In genomic region chr2:122375391-122375991, GRCm38 (mm10) we compare ENCODE assay signal across 8 mouse cellular contexts. TPM values are rescaled to one million over a fixed set of nuclear protein-coding genes. Genes with fewer than 3 reads are reported as not detected.
DNase-seq lines count a peak whose midpoint lies in the region; ATAC-seq lines count a peak whose summit lies in the region.

No protein-coding gene starts in this region.

- no peaks in the 10 kb centered on the region for H3K27me3 ChIP-seq in embryonic facial prominence, embryonic 14.5 days (replicated peaks; ENCODE audit: control insufficient read depth, insufficient read depth, low read length)
- peaks cover 4% of the 10 kb centered on the region; the same call in 1 of the 2 replicates for H3K27me3 ChIP-seq in kidney, embryonic 14.5 days (ENCODE audit: control insufficient read depth, insufficient read depth, low read length)
- peaks cover 8% of the 10 kb centered on the region; the same call in 1 of the 2 replicates for H3K27me3 ChIP-seq in limb, embryonic 15.5 days

- peak overlapping the region; percentile 62 for H3K4me3 ChIP-seq in embryonic facial prominence, embryonic 14.5 days (ENCODE audit: low read depth, low read length)
- H3K4me3 ChIP-seq in kidney, embryonic 14.5 days (ENCODE audit: low read length), result peak overlapping the region; percentile 72
- H3K4me3 ChIP-seq in limb, embryonic 15.5 days, result peak overlapping the region; percentile 78

- H3K4me1 ChIP-seq in embryonic facial prominence, embryonic 14.5 days (ENCODE audit: control insufficient read depth, insufficient read depth, low read length), result no peaks in the 10 kb centered on the region
- no peaks in the 10 kb centered on the region for H3K4me1 ChIP-seq in kidney, embryonic 14.5 days (ENCODE audit: control insufficient read depth, insufficient read depth, low read length)
- H3K4me1 ChIP-seq in limb, embryonic 15.5 days, result peaks cover 6% of the 10 kb centered on the region; the same call in 1 of the 2 replicates

- no peaks in the 10 kb centered on the region for H3K36me3 ChIP-seq in embryonic facial prominence, embryonic 14.5 days (ENCODE audit: control insufficient read depth, insufficient read depth, low read length)
- H3K36me3 ChIP-seq in kidney, embryonic 14.5 days (ENCODE audit: control insufficient read depth, insufficient read depth, low read length), result no peaks in the 10 kb centered on the region
- no peaks in the 10 kb centered on the region for H3K36me3 ChIP-seq in limb, embryonic 15.5 days

- peak overlapping the region; percentile 71 for H3K9ac ChIP-seq in embryonic facial prominence, embryonic 14.5 days (ENCODE audit: low read depth, low read length)
- peak overlapping the region; percentile 70 for H3K9ac ChIP-seq in kidney, embryonic 14.5 days (ENCODE audit: low read depth, low read length)
- peak overlapping the region; percentile 69 for H3K9ac ChIP-seq in limb, embryonic 15.5 days

- H3K9me3 ChIP-seq in embryonic facial prominence, embryonic 14.5 days (ENCODE audit: control insufficient read depth, low read length), result no peaks in the 10 kb centered on the region
- no peaks in the 10 kb centered on the region for H3K9me3 ChIP-seq in kidney, embryonic 14.5 days (ENCODE audit: control insufficient read depth, low read length)
- no peaks in the 10 kb centered on the region for H3K9me3 ChIP-seq in limb, embryonic 15.5 days

- peak overlapping the region; percentile 90 for H3K27ac ChIP-seq in embryonic facial prominence, embryonic 14.5 days (replicated peaks; ENCODE audit: low read depth, low read length)
- H3K27ac ChIP-seq in kidney, embryonic 14.5 days (ENCODE audit: low read depth, low read length), result peak overlapping the region; percentile 85
- H3K27ac ChIP-seq in limb, embryonic 15.5 days, result peak overlapping the region; percentile 96

- under 1% methylated on average over 27 of the region's 32 CpGs for WGBS in embryonic facial prominence, embryonic 14.5 days
- under 1% methylated on average over 32 of the region's 32 CpGs for WGBS in kidney, embryonic 14.5 days
- under 1% methylated on average over 32 of the region's 32 CpGs for WGBS in limb, embryonic 15.5 days

- ATAC-seq in embryonic facial prominence, embryonic 14.5 days (ENCODE audit: low read depth), result peak; percentile 80
- ATAC-seq in kidney, embryonic 14.5 days (ENCODE audit: low FRiP score, low TSS enrichment), result peak; percentile 87
- ATAC-seq in limb, embryonic 15.5 days (ENCODE audit: insufficient number of reproducible peaks, low FRiP score, low TSS enrichment, low read depth), result peak; percentile 85

- DNase-seq in 3T3-L1 (ENCODE audit: low read depth, low spot score), result peak; percentile 99
- DNase-seq in adrenal gland, postnatal 4 days (ENCODE audit: low spot score in 2 of 2), result peak; percentile 68 to 83
- DNase-seq in embryonic facial prominence, embryonic 14.5 days (ENCODE audit: low spot score), result peak; percentile 98
- peak; percentile 96 to 97 for DNase-seq in heart, adult 9 months (ENCODE audit: low spot score in 2 of 2)
- peak; percentile 92 for DNase-seq in monocyte, adult 2 months (ENCODE audit: low read depth in 1 of 2, low spot score in 2 of 2)
- DNase-seq in spleen, postnatal 36 days (ENCODE audit: low spot score in 2 of 2), result peak; percentile 93 to 97

- peak overlapping the region; percentile 86 for H3K4me2 ChIP-seq in embryonic facial prominence, embryonic 14.5 days (ENCODE audit: low read depth, low read length)
- H3K4me2 ChIP-seq in kidney, embryonic 14.5 days (replicated peaks; ENCODE audit: low read depth, low read length), result peak overlapping the region; percentile 88
- H3K4me2 ChIP-seq in limb, embryonic 15.5 days, result peak overlapping the region; percentile 87

RNA-seq across cellular contexts. Expression of gene Shf, which starts 6.5 kb away (rescaled TPM):
- 10 to 100 TPM; 30.5 to 32.7 TPM for total RNA-seq in adrenal gland, postnatal 4 days (2021)
- 5.5 and 6.4 TPM in 2 replicates for polyA plus RNA-seq in embryonic facial prominence, embryonic 14.5 days (2014; fragmentation: Nextera tagmentation; extraction: Ambion mirVana)
- 3.5 and 5.5 TPM in 2 replicates for polyA plus RNA-seq in kidney, embryonic 14.5 days (2014; fragmentation: Nextera tagmentation; extraction: Ambion mirVana)
- polyA plus RNA-seq in limb, embryonic 15.5 days (2015; fragmentation: Nextera tagmentation; extraction: Ambion mirVana), result 3.5 and 4.3 TPM in 2 replicates

RNA-seq across cellular contexts. Expression of gene Slc28a2, which starts 50.8 kb away (rescaled TPM):
- total RNA-seq in adrenal gland, postnatal 4 days (2021), result 1 to 10 TPM; 1.8 to 2.4 TPM
- 1.0 and 1.2 TPM in 2 replicates for polyA plus RNA-seq in embryonic facial prominence, embryonic 14.5 days (2014; fragmentation: Nextera tagmentation; extraction: Ambion mirVana)
- 0.39 and 0.47 TPM in 2 replicates for polyA plus RNA-seq in kidney, embryonic 14.5 days (2014; fragmentation: Nextera tagmentation; extraction: Ambion mirVana)
- polyA plus RNA-seq in limb, embryonic 15.5 days (2015; fragmentation: Nextera tagmentation; extraction: Ambion mirVana), result 0.73 and 1.5 TPM in 2 replicates

Comparison
In these comparisons a context has a peak if more than half of its experiments do, and no peak if none do; other contexts are left out.
1. Peak in every context shown above with its lines: DNase-seq, ATAC-seq, H3K4me3 ChIP-seq and H3K27ac ChIP-seq.